Mouse (Mus musculus): ENCODE data around the gene Pla2g4f.

DNA sequence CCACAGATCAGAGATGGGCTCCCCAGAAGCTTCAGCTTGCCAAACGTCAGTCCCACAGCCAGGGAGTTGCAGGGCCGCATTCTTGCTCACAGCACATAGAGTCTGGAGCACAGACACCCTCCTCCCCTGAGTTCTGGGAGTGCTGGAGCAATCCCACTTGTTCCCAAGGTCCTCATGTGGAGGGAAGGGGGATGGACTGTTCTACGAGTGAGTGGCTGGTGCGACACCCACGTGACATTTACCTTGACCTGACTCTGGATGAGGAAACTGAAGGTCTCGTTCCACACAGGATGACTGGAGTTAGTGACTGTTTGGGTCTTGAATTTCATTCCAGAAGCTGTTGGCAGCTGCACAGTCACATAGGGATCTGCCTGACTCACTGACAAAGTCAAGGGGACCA is 30.4 kb downstream of the Pla2g4f start:
- TF ChIP-seq EP300 (IDR thresholded peaks at IDR 0.05; ENCODE audit: insufficient read depth, low read depth, low read length) (no peak), CTCF (IDR thresholded peaks at IDR 0.05) (no peak), POLR2A (IDR thresholded peaks at IDR 0.05; ENCODE audit: insufficient read depth, low read depth, low read length) (no peak)
